Mouse (Mus musculus): Measurements from ENCODE around the gene Rsf1. TPM values are rescaled to one million over a fixed set of nuclear protein-coding genes. Genes with fewer than 3 reads are reported as not detected.

The Rsf1 gene
- total RNA-seq, 2 experiments from 2014 or later = 17.0 to 20.0 TPM

DNA sequence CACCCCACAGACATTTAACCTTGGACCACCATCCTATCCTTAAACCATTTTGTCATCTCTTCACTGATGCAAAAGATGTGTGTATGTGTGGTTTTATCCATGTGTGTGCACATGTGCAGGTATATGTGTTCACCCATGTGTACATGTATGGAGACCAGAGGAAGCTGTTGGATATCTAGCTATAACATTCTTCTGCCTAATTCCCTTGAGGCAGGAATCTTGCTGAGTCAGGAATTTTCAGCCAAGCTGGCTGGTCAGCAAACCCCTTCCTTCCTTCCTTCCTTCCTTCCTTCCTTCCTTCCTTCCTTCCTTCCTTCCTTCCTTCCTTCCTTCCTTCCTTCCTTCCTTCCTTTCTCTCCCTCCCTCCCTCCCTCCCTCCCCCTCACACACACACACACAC lies 43.7 kb downstream of the Rsf1 start:
- intact Hi-C loops (cut with DNase I) = no loop called here
- DNase-seq = no peak

DNA sequence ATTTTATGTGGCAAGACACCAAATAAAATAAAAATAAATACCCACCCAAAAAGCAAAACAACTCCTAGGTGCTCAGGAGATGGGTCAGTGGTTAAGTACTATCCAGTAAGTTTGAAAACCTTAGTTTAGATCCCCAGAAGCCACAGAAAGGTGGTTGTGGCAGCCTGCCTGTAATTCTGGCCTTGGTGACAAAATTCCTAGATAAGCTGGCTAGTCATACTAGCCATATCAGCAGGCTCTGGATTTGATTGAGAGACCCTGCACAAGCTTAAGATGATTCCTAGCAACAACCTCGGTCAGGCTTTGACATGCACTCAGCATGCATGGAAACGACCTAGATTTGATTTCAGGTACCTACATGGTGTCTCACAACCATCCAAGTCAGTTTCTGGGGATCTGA lies 49.7 kb downstream of the Rsf1 start:
- no peak for DNase-seq
- intact Hi-C loops (cut with DNase I) = no loop called here

DNA sequence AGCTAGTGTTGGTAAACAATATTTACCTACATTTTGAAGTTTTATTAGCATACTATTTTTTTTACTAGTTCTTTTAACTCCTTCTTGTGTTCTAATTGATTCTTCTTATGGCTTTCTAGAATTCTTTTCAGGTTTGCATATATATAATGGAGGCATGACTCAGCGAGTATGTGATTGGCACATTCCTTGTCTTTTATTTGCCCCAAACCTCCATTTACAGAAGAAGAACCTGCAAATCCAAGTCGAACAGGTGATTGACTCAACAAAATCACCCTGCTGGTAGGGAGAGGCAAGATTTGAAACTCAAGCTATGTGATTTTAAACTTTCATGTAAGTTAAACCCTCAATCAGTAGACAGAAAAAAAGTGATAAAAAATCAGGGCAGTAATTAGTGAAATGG lies 51.6 kb downstream of the Rsf1 start:
- no peak for DNase-seq
- intact Hi-C loops (cut with DNase I) = no loop called here

DNA sequence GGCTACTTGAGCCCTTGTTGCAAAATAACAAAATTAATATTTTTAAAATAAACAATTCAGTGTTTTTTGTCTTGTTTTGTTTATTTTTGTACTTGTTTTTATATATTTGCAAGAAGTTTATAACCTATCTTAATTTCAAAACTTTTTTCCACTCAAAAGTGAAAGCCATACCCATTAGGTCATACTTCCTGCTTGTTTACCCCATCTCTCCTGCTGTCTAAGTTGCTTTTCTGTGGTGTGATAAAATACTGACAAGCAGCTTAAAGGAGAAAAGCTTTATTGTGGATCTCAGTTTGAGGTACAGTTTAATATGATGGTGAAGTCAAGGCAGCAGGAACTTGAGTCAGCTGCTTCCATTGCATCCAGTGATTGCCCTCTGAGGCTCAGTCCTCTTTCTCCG lies 53.2 kb downstream of the Rsf1 start:
- DNase-seq = no peak
- intact Hi-C loops (cut with DNase I) = no loop called here

DNA sequence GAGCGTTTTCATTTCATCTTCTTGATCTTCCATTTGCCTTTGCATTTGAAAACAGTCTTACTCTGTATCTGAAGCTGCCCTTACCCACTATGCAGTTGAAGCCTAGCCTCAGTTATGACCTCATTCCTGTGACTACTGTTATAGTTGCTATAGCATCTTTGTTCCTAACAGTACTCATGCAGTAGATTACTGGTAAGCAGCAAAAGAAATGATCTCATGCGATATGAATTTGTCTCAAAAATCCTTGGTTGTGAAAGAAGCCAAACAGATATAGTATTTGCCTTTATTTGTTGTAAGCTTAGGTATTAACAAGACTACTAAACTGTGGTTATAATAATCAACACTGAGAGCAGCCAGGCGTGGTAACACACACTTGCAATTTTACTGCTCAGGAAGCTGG lies 65.4 kb downstream of the Rsf1 start:
- intact Hi-C loops (cut with DNase I) = no loop called here
- no peak for DNase-seq

DNA sequence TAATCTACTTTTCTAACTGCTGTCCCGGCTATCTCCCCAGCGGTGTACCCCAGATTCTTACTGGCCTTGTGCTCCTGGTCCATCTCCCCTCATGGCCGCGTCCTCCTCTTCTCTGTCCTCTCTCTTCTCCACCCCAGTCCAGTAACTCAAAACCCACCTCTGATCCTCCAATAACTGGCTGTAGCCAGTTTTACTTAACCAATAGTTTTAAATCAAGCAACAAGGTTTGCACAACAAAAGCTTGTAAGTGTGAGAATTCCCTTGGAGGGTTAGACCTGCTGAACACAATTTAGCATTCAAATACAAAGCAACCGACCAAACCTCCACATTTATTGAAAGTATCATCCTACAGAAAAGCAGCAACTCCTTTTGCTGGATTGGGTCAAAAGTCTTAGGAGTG lies 68.0 kb downstream of the Rsf1 start:
- DNase-seq = no peak
- intact Hi-C loops (cut with DNase I) = no loop called here

DNA sequence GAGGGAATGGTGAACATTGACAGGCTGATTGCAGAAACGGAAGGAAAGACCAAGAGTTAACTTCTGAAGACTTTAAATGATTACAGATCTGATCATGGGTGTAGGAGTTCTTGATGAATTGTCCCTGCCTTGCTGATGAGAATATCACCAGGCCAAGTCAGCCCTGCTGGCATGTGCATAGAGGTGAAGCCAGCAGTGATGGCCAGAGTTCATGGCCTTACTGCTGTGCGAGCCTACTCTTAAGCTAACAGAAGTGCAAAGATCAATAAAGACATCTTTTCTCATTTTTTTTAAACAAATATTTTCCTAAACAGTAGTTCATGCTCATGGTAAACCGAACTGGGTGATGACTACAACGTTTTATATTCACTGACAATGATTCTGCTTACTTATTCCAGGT lies 71.0 kb downstream of the Rsf1 start:
- intact Hi-C loops (cut with DNase I) = no loop called here
- DNase-seq = no peak

DNA sequence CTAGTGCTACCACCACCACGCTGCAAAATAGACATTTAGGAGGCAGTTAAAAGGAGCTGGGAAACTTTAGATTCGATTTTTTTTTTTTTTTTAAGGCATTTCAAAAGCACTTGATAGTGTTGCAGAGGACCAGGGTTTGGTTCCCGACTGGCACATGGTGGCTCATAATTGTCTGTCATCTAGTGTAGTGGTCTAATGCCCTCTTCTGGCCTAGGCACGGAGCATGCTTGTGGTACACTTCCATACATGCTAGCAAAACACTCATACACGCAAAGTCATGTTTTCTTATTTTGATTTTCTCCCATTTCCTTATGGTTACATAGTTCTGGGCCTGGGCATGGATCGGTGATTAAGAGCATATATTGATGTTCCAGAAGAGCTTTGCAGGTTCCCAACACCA lies 76.5 kb downstream of the Rsf1 start:
- no peak for DNase-seq
- intact Hi-C loops (cut with DNase I) = loop anchor here (5.0 kb wide), 1 partner anchor 74 kb away; no protein-coding TSS in a partner anchor

DNA sequence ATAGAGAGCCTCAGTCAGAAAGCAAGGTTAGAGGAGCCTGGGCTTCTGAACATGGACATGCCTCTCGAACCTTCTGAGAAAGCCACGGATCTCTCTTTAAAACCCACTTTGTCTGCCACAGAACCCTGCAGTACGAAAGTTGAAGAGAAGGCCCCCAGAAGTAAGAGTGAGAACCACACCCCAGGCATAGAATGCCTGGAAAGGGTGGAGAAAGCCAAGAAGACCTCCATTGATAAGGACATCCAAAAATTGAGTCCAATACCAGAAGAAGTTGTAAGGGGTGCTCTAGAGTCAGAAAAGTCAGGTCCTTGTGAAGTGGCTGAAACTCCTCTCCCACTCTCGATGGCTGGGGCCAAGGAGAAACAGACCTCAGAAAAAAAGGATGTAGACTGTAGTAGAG lies 81.9 kb downstream of the Rsf1 start:
- intact Hi-C loops (cut with DNase I) = no loop called here
- DNase-seq = no peak

DNA sequence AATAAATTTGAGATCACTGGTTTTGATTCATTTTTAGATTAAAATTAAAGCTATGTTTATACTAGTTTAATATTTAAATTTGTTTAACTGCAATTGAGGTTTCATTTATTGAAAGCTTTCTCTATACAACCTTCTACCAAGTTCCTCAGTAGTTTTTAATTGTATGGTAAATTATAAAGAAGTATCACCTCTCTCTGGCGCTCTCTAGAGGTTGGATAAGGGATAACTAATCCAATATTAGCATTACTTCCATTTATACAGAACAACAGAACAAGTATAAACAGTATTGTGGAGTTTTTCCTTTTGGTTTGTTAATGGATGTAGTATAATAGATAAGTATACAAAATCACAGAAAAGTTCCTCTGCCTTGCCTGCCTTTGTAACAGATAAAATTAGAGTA lies 99.5 kb downstream of the Rsf1 start:
- DNase-seq = peak in 1 of 2 experiments; percentile 24
- intact Hi-C loops (cut with DNase I) = loop anchor here (2.0 to 5.0 kb wide), 2 partner anchors 102 to 254 kb away; partner anchors contain the start of genes Aamdc and Rsf1

DNA sequence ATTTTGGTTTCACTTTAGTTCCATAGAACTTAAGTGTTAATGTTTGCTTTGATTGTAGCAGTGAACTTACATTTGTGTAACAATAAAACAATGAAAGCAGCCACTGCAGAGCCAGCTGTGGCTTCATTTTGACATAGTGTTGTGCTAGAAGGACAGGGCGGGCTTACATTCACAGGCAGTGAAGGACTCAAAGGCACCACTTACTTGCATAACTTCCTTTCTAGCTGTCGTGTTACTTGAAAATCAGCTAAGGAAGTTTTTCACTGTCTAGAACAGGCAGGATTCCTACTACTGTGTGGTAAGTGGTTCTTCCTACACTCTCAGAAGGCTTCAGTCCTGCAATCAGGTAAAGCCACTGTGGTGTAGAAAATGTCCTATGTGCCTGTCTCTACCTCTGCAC lies 108.1 kb downstream of the Rsf1 start:
- intact Hi-C loops (cut with DNase I) = no loop called here
- no peak for DNase-seq

DNA sequence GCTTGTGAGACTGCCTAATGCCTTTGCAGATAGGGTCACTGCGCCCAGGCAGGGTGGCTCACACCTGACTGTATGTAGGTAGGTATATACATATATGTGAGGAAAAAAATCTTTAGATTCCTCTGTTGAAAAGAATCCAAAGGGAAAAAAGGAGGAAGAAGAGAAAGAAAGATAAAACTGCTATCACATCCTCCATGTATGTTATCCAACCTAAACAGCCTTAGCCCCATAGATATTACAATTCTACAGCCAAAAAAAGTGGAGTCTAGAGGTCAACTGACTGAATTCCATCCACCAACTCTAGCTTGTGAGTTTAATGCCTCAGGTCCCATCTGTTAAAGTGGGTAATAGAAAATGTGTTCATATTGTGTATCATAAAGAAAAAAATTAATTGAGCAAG lies 115.8 kb downstream of the Rsf1 start:
- DNase-seq = no peak
- intact Hi-C loops (cut with DNase I) = loop anchor here (5.0 kb wide), 2 partner anchors 118 to 213 kb away; partner anchors contain the start of genes Aamdc, Ints4 and Rsf1

DNA sequence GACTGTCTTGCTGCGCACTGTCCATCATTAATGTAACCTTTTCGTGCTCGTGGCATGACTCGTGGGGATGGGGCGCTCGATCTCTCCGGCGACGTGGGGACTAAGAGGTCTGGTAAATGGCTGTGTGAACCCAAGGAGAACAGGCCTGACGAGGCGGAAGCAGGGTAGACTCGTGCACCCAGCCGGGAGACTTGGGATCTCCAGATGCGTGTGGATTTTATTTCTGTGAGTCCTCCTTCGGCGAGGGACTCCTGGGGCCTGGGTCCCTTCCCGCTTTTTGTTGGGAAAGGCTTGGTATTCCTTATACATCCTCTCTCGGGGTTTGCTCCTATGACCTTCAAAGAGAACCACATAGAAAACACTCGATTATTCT lies 116.4 kb downstream of the Rsf1 start:
- intact Hi-C loops (cut with DNase I) = loop anchor here (5.0 kb wide), 2 partner anchors 119 to 214 kb away; partner anchors contain the start of genes Aamdc, Ints4 and Rsf1

DNA sequence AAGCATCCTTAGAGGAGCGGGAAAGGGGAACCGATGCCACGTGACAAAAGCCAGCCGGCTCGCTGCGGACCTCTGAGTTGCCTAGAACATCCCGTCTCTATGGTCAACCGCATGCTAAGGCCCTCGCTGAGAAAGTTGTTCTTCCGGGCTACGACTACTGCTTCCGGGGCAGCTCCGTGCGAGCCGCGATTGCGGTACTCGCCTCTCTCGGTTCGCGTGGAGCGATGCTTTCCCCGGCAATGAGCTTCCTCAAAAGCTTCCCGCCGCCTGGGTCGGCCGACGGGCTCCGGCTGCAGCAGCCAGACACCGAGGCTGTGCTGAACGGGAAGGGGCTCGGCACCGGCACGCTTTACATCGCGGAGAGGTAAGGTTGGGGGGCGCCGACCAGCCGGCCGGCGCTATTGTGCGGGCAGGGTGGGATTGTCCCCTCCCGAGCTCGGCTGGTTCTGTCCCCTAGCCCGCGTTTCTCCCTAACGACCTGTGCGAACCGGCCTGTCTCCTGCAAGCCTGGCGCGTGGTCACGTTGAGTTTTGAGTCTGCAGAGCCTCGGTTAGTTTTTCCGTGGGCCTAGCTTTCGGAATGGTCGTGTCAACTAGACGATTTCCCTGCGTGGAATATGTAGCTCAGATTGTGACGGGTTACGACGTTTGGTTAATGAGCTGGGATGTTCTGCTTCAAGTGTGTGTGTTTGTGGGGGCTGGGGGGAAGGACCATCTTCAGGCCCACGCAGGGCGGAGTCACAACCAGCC lies 117.0 kb downstream of the Rsf1 start, which contains the start of gene Clns1a:
Gene Clns1a (plus strand): TSS at position 129 of the 749 bp plus-strand sequence.
- intact Hi-C loops (cut with DNase I) = loop anchor here (5.0 kb wide), 2 partner anchors 119 to 214 kb away; partner anchors contain the start of genes Aamdc, Ints4 and Rsf1
- peak; percentile 94 to 97 for DNase-seq

More for the DNA sequence above, 116.4 kb downstream of the Rsf1 start:
- DNase-seq = no peak

DNA sequence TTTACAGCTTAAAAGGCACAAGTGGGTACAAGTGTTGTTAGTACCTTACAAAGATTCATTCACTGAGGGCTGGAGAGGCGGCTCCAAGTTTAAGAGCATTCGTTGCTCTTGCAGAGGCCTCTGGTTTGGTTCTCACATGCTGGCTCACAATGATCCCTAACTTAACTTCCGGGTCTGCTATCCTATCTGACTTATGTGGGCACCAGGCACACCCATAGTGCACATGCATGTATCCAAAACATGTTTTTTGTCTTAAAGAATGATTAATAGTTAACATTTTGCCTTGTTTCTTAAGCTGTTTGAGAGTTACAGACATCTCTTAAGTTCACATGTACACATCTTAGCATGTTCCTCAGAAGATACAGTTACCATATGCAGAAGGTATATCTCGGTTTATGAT lies 120.5 kb downstream of the Rsf1 start:
- intact Hi-C loops (cut with DNase I) = no loop called here

DNA sequence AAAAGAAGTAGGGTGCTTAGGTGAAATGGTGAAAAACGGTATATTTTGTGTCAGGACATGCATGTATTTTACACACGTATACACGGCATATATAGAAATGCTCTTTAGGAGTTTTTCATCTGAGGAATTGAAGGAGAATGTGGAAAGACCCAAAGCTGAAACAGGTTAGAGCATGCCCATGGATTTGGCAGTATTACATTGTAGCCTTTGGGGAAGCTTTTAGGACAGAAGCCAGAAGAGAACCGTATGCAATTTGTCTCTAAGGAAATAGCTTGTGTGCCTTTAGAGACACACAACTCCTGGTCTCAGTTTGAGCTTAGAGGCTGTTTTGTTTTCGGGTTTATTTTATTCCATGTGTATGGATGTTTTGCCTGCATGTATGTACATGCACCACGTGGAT lies 121.4 kb downstream of the Rsf1 start:
- intact Hi-C loops (cut with DNase I) = no loop called here
- no peak for DNase-seq

More for the DNA sequence above, 120.5 kb downstream of the Rsf1 start:
- DNase-seq = no peak

DNA sequence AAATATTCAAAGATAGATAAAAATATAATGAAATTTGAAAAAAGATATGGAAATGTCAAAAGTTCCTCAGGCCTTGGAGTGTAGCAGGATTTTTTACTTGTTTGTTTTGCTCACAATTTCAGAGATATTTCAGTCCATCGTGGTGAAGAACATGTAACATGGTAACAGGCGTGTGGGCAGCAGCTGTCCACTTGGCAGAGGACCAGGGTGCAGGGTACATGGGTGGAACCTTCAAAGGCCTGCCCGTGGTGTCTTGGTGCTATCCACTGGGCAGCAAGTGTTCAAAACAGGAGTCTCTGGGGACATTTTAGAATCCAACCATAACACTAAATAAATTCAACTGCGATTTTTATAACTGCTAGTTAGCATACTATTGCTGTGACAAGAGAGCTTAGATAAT lies 127.4 kb downstream of the Rsf1 start:
- intact Hi-C loops (cut with DNase I) = no loop called here
- DNase-seq = no peak

DNA sequence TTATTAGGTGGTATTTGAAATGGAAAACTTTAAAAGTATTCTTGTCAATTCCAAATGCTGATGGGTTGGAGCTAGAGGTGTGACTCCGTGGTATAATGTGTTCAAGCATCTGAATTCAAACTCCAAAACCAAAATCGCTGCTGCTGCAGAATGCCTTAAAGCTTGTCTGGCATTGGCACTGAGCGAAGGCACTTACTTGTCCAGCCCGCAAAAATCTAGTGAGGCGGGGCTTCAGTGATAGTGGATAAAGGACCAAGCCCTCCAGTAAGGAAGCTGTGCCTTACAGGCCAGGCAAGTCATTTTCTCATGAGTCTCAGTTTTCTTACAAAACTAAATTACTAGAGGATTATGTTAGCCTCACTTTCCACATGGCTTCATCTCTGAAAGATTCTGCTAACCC lies 128.1 kb downstream of the Rsf1 start:
- intact Hi-C loops (cut with DNase I) = no loop called here
- DNase-seq = no peak

DNA sequence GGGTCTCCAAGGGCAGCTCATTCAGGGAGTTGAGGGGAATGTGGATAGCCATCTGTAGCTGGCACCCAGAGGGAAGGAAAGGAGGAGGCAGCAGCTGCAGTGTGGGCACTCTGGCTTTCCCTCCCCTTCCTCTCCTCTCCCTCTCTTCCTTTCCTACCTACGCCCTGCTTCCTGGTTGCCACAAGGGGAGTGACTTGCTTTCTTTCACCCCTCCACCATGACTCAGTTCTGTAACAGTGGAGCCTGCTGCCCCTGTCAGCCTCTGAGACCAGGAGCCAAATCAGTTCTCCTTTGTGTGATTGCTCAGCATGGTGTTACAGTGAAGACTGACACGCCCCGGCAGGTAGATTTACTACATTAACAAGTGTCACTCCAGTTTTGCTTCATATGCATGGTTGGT lies 129.5 kb downstream of the Rsf1 start:
- intact Hi-C loops (cut with DNase I) = no loop called here
- DNase-seq = no peak

DNA sequence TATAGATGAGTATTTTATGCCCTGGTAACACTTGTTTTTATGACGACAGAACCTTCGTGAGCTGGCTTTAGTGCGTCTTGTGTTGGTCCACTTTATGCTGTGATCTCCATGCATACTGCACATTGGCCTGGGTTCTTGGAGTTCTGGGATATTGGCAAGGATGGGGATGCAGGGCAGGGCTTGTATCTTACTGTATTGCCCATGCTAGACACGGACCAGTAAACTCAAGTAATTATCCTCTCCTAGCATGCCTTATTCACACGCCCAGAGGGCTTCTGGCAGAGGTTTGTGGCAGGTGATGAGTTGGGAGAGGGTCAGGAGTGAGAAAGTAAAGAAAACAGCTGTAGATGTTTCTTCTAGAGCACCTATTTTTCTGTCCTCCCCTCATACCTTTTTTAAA lies 135.0 kb downstream of the Rsf1 start:
- intact Hi-C loops (cut with DNase I) = no loop called here
- no peak for DNase-seq

DNA sequence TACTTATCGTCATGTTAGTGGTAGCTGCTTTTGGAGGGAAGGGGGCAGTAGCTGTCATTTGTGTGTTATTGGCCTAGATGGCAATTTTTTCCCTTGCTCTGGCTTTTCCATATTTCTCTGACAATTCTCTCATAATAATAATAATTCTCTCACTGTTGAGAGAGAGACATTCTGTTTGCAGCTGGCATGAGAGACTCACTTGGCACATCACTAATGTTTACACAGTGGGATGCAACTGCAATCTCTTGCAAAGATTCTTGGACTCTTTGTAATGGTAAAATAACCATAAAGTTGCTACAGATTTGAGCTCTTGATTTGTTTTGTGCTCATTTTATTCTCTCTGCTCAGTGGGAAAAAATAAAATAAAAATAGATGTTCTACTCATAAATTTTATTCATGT lies 137.6 kb downstream of the Rsf1 start:
- no peak for DNase-seq
- intact Hi-C loops (cut with DNase I) = no loop called here

DNA sequence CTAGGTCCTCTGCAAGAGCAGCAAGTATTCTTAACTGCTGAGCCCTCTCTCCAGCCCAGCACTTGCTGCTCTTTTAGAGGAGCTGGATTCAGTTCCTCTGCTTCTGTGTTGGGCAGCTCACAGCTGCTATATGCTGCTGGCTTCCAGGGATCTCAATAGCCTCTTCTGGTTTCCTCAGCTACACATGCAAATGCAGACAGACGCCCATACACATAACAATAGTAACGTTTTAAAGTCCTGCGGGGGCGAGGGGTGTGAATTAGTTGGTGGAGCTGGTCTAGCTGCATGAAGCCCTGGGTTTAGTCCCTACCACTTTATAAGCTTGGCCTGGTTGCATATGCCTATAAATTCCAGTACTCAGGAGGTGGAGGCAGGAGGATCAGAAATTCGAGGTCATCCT lies 139.4 kb downstream of the Rsf1 start:
- DNase-seq = no peak
- intact Hi-C loops (cut with DNase I) = no loop called here

DNA sequence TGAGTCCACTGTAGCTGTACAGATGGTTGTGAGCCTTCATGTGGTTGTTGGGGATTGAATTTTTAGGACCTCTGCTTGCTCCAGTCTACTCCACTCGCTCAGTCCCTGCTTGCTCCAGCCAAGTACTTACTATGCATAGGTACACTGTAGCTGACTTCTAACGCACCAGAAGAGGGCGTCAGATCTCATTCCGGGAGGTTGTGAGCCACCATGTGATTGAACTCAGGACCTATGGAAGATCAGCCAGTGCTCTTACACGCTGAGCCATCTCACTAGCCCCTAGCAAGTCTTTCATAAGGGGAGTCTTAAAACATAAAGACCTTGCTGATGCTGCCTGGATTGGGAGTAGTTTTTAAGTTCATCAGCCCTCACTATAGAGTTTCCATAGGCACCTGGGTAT lies 140.4 kb downstream of the Rsf1 start:
- DNase-seq = no peak

More for the DNA sequence above, 140.4 kb downstream of the Rsf1 start:
- intact Hi-C loops (cut with DNase I) = no loop called here

Measured in heart, postnatal 10 days (tissue).